Mouse (Mus musculus) limb, embryonic 13.5 days (tissue): ENCODE results near the gene Dnajc17. TPM values are rescaled to one million over a fixed set of nuclear protein-coding genes. Genes with fewer than 3 reads are reported as not detected.

ENCODE experiments used
- ATAC-seq: fragments of 200-750 bp; cut with Nextera tagmentation; 2 replicates; pipeline ENCODE4 v1.8.0; 2017; ENCODE audit warnings: low read depth, moderate number of reproducible peaks, moderate TSS enrichment; ENCODE audit not compliant: low FRiP score
- H3K27ac ChIP-seq: fragments of 300-500 bp; sonication (generic); 2 replicates; pipeline ENCODE4 v1.5.1; 2015; ENCODE audit warnings: inconsistent platforms, mild to moderate bottlenecking, moderate library complexity
- H3K27me3 ChIP-seq: fragments of 300-500 bp; sonication (generic); 2 replicates; pipeline ENCODE4 v1.6.1; 2015; ENCODE audit warnings: mild to moderate bottlenecking, inconsistent platforms
- H3K36me3 ChIP-seq: fragments of 300-500 bp; sonication (generic); 2 replicates; pipeline ENCODE4 v1.6.1; 2015; ENCODE audit warnings: inconsistent platforms, mild to moderate bottlenecking, moderate library complexity
- H3K4me1 ChIP-seq: fragments of 300-500 bp; sonication (generic); 2 replicates; pipeline ENCODE4 v1.6.1; 2015; ENCODE audit warnings: inconsistent platforms
- H3K4me2 ChIP-seq: fragments of 300-500 bp; sonication (generic); replicated peaks from 2 replicates; pipeline ENCODE4 v1.6.1; 2015; ENCODE audit warnings: inconsistent platforms, mild to moderate bottlenecking, moderate library complexity
- H3K4me3 ChIP-seq: fragments of 300-500 bp; sonication (generic); 2 replicates; pipeline ENCODE4 v1.5.1; 2015; ENCODE audit warnings: moderate library complexity, mild to moderate bottlenecking, inconsistent platforms
- H3K9ac ChIP-seq: fragments of 300-500 bp; sonication (generic); 2 replicates; pipeline ENCODE4 v1.6.1; 2015; ENCODE audit warnings: mild to moderate bottlenecking, inconsistent platforms
- H3K9me3 ChIP-seq: fragments of 300-500 bp; sonication (generic); 2 replicates; pipeline ENCODE4 v1.6.1; 2016; ENCODE audit warnings: inconsistent platforms
- WGBS: fragments of 180-500 bp; shearing (Covaris S2); methylation state at CpG from one replicate; pipeline ENCODE4 v1.1.7; 2015; 5-methylcytosine and 5-hydroxymethylcytosine counted together
- polyA plus RNA-seq: library from polyadenylated mRNA; unstranded; fragments of >200 nt; fragmentation: Nextera tagmentation; extraction: Ambion mirVana; gene quantifications from 2 replicates; pipeline ENCODE4 v1.2.1, GENCODE M21; 2015

Gene Dnajc17
- polyA plus RNA-seq, 1 experiment from 2014 or later: 25.4 TPM

GRCm38 (mm10) chr2:119154683-119155082 is 53.9 kb downstream of the Dnajc17 start:
- no peak for ATAC-seq
- Histone ChIP-seq H3K4me2 (no peak overlapping the region), H3K9me3 (no peaks in the 10 kb centered on the region), H3K9ac (no peak overlapping the region), H3K27me3 (no peaks in the 10 kb centered on the region), H3K27ac (no peak overlapping the region), H3K4me1 (peaks cover 14% of the 10 kb centered on the region), H3K36me3 (peaks cover 43% of the 10 kb centered on the region), H3K4me3 (no peak overlapping the region)
- WGBS: 76% methylated on average over 2 of the region's 2 CpGs

GRCm38 (mm10) chr2:119152255-119152654 is 56.3 kb downstream of the Dnajc17 start:
- Histone ChIP-seq H3K36me3 (peaks cover 67% of the 10 kb centered on the region), H3K27me3 (no peaks in the 10 kb centered on the region), H3K27ac (no peak overlapping the region), H3K4me3 (no peak overlapping the region), H3K4me1 (peaks cover 12% of the 10 kb centered on the region), H3K9ac (no peak overlapping the region), H3K9me3 (no peaks in the 10 kb centered on the region), H3K4me2 (no peak overlapping the region)
- WGBS: 83% methylated on average over 6 of the region's 6 CpGs
- ATAC-seq: no peak

- Histone ChIP-seq H3K4me1 (no peaks in the 10 kb centered on the region), H3K9ac (no peak overlapping the region), H3K4me2 (no peak overlapping the region), H3K9me3 (no peaks in the 10 kb centered on the region; the same call in 1 of the 2 replicates), H3K4me3 (no peak overlapping the region), H3K27ac (no peak overlapping the region), H3K36me3 (peaks cover 95% of the 10 kb centered on the region), H3K27me3 (no peaks in the 10 kb centered on the region)
- 90% methylated on average over 8 of the region's 8 CpGs for WGBS
- ATAC-seq: no peak
Measured at GRCm38 (mm10) chr2:119147775-119148174, 60.8 kb downstream of the Dnajc17 start.

GRCm38 (mm10) chr2:119147160-119147678 is 61.4 kb downstream of the Dnajc17 start:
- ATAC-seq: no peak
- Histone ChIP-seq H3K4me3 (no peak overlapping the region), H3K27ac (no peak overlapping the region), H3K9ac (no peak overlapping the region), H3K27me3 (no peaks in the 10 kb centered on the region), H3K4me1 (no peaks in the 10 kb centered on the region), H3K36me3 (peaks cover 95% of the 10 kb centered on the region), H3K9me3 (no peaks in the 10 kb centered on the region; the same call in 1 of the 2 replicates), H3K4me2 (no peak overlapping the region)
- 91% methylated on average over 22 of the region's 22 CpGs for WGBS

- WGBS: 88% methylated on average over 6 of the region's 6 CpGs
Measured at GRCm38 (mm10) chr2:119146435-119146834, 62.2 kb downstream of the Dnajc17 start.

GRCm38 (mm10) chr2:119145199-119145598 is 63.4 kb downstream of the Dnajc17 start:
- H3K27me3 ChIP-seq: no peaks in the 10 kb centered on the region
- H3K4me3 ChIP-seq: no peak overlapping the region
- H3K27ac ChIP-seq: no peak overlapping the region
- 87% methylated on average over 2 of the region's 2 CpGs for WGBS
- no peaks in the 10 kb centered on the region; the same call in 1 of the 2 replicates for H3K9me3 ChIP-seq
- H3K9ac ChIP-seq: no peak overlapping the region
- H3K4me2 ChIP-seq: no peak overlapping the region
- H3K36me3 ChIP-seq: peaks cover 94% of the 10 kb centered on the region
- H3K4me1 ChIP-seq: no peaks in the 10 kb centered on the region
- ATAC-seq: no peak

More at GRCm38 (mm10) chr2:119146435-119146834, 62.2 kb downstream of the Dnajc17 start:
- ATAC-seq: no peak
- no peak overlapping the region for H3K4me2 ChIP-seq
- no peak overlapping the region for H3K27ac ChIP-seq
- no peaks in the 10 kb centered on the region; the same call in 1 of the 2 replicates for H3K9me3 ChIP-seq
- no peak overlapping the region for H3K4me3 ChIP-seq
- peaks cover 95% of the 10 kb centered on the region for H3K36me3 ChIP-seq
- H3K27me3 ChIP-seq: no peaks in the 10 kb centered on the region
- no peak overlapping the region for H3K9ac ChIP-seq
- no peaks in the 10 kb centered on the region for H3K4me1 ChIP-seq

GRCm38 (mm10) chr2:119136346-119136898 is 72.2 kb downstream of the Dnajc17 start:
- H3K36me3 ChIP-seq: peaks cover 87% of the 10 kb centered on the region
- H3K4me2 ChIP-seq: no peak overlapping the region
- no peaks in the 10 kb centered on the region for H3K9me3 ChIP-seq
- H3K27ac ChIP-seq: no peak overlapping the region
- H3K4me3 ChIP-seq: no peak overlapping the region
- WGBS: 86% methylated on average over 5 of the region's 5 CpGs
- H3K9ac ChIP-seq: no peak overlapping the region
- ATAC-seq: no peak
- no peaks in the 10 kb centered on the region for H3K27me3 ChIP-seq
- H3K4me1 ChIP-seq: no peaks in the 10 kb centered on the region

Other genes with a start within 250 kb of the Dnajc17 start
- gene Ccdc32, start 179.4 kb downstream of the Dnajc17 start, polyA plus RNA-seq: 22.8 and 23.1 TPM in 2 replicates
- gene Rpusd2, start 174.0 kb downstream of the Dnajc17 start, polyA plus RNA-seq: 4.5 and 4.8 TPM in 2 replicates
- gene Knl1, start 161.7 kb downstream of the Dnajc17 start, polyA plus RNA-seq: 54.7 and 56.3 TPM in 2 replicates
- gene Rad51, start 96.0 kb downstream of the Dnajc17 start, polyA plus RNA-seq: 47.1 and 47.9 TPM in 2 replicates
- 41.4 and 44.4 TPM in 2 replicates for gene Rmdn3, start 51.8 kb downstream of the Dnajc17 start, polyA plus RNA-seq
- gene Gchfr, start 41.0 kb downstream of the Dnajc17 start, polyA plus RNA-seq: 5.8 and 6.5 TPM in 2 replicates
- gene Gm14137, start 34.3 kb downstream of the Dnajc17 start, polyA plus RNA-seq: 0.47 and 0.75 TPM in 2 replicates
- gene Zfyve19, start 178 bp downstream of the Dnajc17 start, polyA plus RNA-seq: 58.3 and 61.1 TPM in 2 replicates
- gene Ppp1r14d, start 21.1 kb upstream of the Dnajc17 start, polyA plus RNA-seq: not detected in 2 replicates
- gene Spint1, start 28.6 kb upstream of the Dnajc17 start, polyA plus RNA-seq: 8.0 and 9.4 TPM in 2 replicates
- 11.1 and 11.5 TPM in 2 replicates for gene Rhov, start 62.5 kb upstream of the Dnajc17 start, polyA plus RNA-seq
- gene Vps18, start 79.9 kb upstream of the Dnajc17 start, polyA plus RNA-seq: 21.0 and 21.5 TPM in 2 replicates
- 5.4 TPM in 2 replicates for gene Dll4, start 117.0 kb upstream of the Dnajc17 start, polyA plus RNA-seq
- 0.70 and 1.0 TPM in 2 replicates for gene Chac1, start 142.4 kb upstream of the Dnajc17 start, polyA plus RNA-seq